Mouse (Mus musculus) midbrain, embryonic 16.5 days (tissue): Measurements from ENCODE around the gene Canx. TPM values are rescaled to one million over a fixed set of nuclear protein-coding genes. Genes with fewer than 3 reads are reported as not detected.
"Not testable (repeated sequence)": the region's sequence is repeated elsewhere in the genome, so short reads cannot be mapped to it uniquely, and the experiment has no call there.

Experiments used
- ATAC-seq: fragments of 200-750 bp; cut with Nextera tagmentation; 2 replicates; pipeline ENCODE4 v1.8.0; 2017; ENCODE audit warnings: moderate TSS enrichment
- H3K27ac ChIP-seq: fragments of 300-500 bp; sonication (generic); 2 replicates; pipeline ENCODE4 v1.5.1; 2014; ENCODE audit warnings: mild to moderate bottlenecking, low read length, mixed read lengths
- H3K27me3 ChIP-seq: fragments of 300-500 bp; sonication (generic); 2 replicates; pipeline ENCODE4 v1.6.1; 2014; ENCODE audit warnings: low read depth, low read length, mixed read lengths; ENCODE audit not compliant: control insufficient read depth, insufficient read depth
- H3K36me3 ChIP-seq: fragments of 300-500 bp; sonication (generic); 2 replicates; pipeline ENCODE4 v1.6.1; 2014; ENCODE audit warnings: mild to moderate bottlenecking, low read length, moderate library complexity, mixed read lengths; ENCODE audit not compliant: control insufficient read depth, insufficient read depth
- H3K4me1 ChIP-seq: fragments of 300-500 bp; sonication (generic); 2 replicates; pipeline ENCODE4 v1.6.1; 2014; ENCODE audit warnings: mild to moderate bottlenecking, low read length, mixed read lengths; ENCODE audit not compliant: control insufficient read depth, insufficient read depth
- H3K4me2 ChIP-seq: fragments of 300-500 bp; sonication (generic); 2 replicates; pipeline ENCODE4 v1.6.1; 2014; ENCODE audit warnings: mild to moderate bottlenecking, low read length, mixed read lengths
- H3K4me3 ChIP-seq: fragments of 300-500 bp; sonication (generic); 2 replicates; pipeline ENCODE4 v1.5.1; 2014; ENCODE audit warnings: low read depth, mild to moderate bottlenecking, low read length, moderate library complexity, mixed read lengths
- H3K9ac ChIP-seq: fragments of 300-500 bp; sonication (generic); 2 replicates; pipeline ENCODE4 v1.6.1; 2014; ENCODE audit warnings: low read depth, low read length, mixed read lengths
- H3K9me3 ChIP-seq: fragments of 300-500 bp; sonication (generic); replicated peaks from 2 replicates; pipeline ENCODE4 v1.6.1; 2014; ENCODE audit warnings: mild to moderate bottlenecking, low read length, mixed read lengths; ENCODE audit not compliant: control insufficient read depth, poor library complexity, severe bottlenecking
- WGBS: fragments of 180-500 bp; shearing (Covaris S2); extraction: QIAGEN DNeasy Blood & Tissue Kit; methylation state at CpG from one replicate; pipeline ENCODE4 v1.1.7; 2014; 5-methylcytosine and 5-hydroxymethylcytosine counted together
- polyA plus RNA-seq: library from polyadenylated mRNA; unstranded; fragments of >200 nt; fragmentation: Nextera tagmentation; extraction: Ambion mirVana; gene quantifications from 2 replicates; pipeline ENCODE4 v1.2.1, GENCODE M21; 2015

Gene Canx
- polyA plus RNA-seq, 1 experiment from 2014 or later = 294 TPM

GRCm38 (mm10) chr11:50324751-50325471, 562 bp downstream of the Canx start:
- peak; percentile 78 for ATAC-seq
- Histone ChIP-seq H3K4me1 (peaks cover 30% of the 10 kb centered on the region), H3K36me3 (no peaks in the 10 kb centered on the region), H3K9ac (peak overlapping the region; percentile 96), H3K27me3 (no peaks in the 10 kb centered on the region), H3K4me3 (peak overlapping the region; percentile 92), H3K9me3 (no peaks in the 10 kb centered on the region), H3K27ac (peak overlapping the region; percentile 87), H3K4me2 (peak overlapping the region; percentile 80)
- WGBS = 1% methylated on average over 33 of the region's 34 CpGs

DNA sequence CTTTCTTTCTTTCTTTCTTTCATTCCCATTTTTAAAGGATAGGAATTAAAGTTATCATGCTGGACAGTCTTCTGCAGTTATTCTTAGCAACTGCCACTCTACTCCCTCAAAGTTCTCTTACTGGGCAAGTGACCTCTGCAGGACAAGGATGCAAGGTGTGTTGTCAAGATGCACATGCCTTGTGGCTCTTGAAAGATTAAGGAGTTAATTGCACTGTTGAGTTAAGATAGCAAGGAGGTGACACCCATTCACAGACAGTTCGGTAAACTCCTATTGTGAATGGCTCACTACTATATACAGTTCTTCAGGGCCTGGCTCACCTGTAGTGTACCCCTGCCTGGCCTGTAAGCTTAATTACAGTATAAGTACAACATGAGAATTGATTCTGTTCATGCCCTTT, 1.6 kb downstream of the Canx start:
- H3K4me3 ChIP-seq = peak overlapping the region; percentile 92
- 0 out of 2 replicates have a peak, but pooled peaks cover 2% of the 10 kb centered on the region for H3K36me3 ChIP-seq
- H3K4me1 ChIP-seq = peaks cover 30% of the 10 kb centered on the region
- H3K4me2 ChIP-seq = peak overlapping the region; percentile 80
- H3K9me3 ChIP-seq = no peaks in the 10 kb centered on the region
- peak overlapping the region; percentile 96; the same call in 1 of the 2 replicates for H3K9ac ChIP-seq
- no peaks in the 10 kb centered on the region for H3K27me3 ChIP-seq
- ATAC-seq = no peak
- H3K27ac ChIP-seq = no peak overlapping the region
- 26% methylated on average over 1 of the region's 1 CpGs for WGBS

GRCm38 (mm10) chr11:50322345-50322744, 3.1 kb downstream of the Canx start:
- ATAC-seq = no peak
- no peak overlapping the region for H3K4me2 ChIP-seq
- no peaks in the 10 kb centered on the region for H3K9me3 ChIP-seq
- no peaks in the 10 kb centered on the region for H3K27me3 ChIP-seq
- 0 out of 2 replicates have a peak, but pooled peaks cover 2% of the 10 kb centered on the region for H3K36me3 ChIP-seq
- no peak overlapping the region for H3K9ac ChIP-seq
- H3K4me1 ChIP-seq = peaks cover 30% of the 10 kb centered on the region
- no peak overlapping the region for H3K27ac ChIP-seq
- no peak overlapping the region for H3K4me3 ChIP-seq

DNA sequence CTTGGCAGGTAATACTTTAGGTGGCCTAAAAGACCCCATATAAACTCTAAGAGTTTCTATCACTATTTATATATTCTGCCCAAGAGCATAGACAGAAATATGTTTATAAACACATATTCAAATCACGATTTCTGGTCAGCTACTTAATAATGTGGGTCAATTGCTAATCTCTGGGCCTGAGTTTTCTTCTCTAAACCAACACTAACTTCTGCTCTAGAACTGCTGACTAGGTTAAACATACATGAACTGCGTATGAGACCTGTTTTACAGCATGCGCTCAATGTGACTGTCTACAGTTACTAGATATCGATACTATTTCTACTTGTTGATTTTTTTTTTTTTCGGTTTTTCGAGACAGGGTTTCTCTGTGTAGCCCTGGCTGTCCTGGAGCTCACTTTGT, 4.2 kb downstream of the Canx start:
- H3K27me3 ChIP-seq = no peaks in the 10 kb centered on the region
- H3K4me1 ChIP-seq = peaks cover 25% of the 10 kb centered on the region
- no peak overlapping the region for H3K4me3 ChIP-seq
- no peak overlapping the region for H3K27ac ChIP-seq
- 93% methylated on average over 6 of the region's 6 CpGs for WGBS
- 0 out of 2 replicates have a peak, but pooled peaks cover 2% of the 10 kb centered on the region for H3K36me3 ChIP-seq
- H3K9me3 ChIP-seq = no peaks in the 10 kb centered on the region
- ATAC-seq = no peak
- H3K9ac ChIP-seq = no peak overlapping the region
- no peak overlapping the region for H3K4me2 ChIP-seq

DNA sequence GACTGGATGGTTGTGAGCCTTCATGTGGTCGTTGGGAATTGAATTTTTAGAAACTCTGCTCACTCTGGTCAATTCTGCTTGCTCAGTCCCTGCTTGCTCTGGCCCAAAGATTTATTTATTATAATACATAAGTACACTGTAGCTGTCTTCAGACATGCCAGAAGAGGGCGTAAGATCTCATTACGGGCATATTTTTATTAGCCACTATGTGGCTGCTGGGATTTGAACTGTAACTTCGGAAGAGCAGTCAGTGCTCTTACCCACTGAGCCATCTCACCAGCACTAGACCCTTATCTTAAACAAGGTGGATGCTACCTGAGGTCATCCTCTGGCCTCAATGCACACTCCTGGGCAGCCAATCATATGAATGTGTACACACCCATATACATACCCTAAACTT, 6.1 kb downstream of the Canx start:
- not testable (repeated sequence) for H3K36me3 ChIP-seq, H3K4me2 ChIP-seq, ATAC-seq, H3K27me3 ChIP-seq, H3K27ac ChIP-seq, H3K9me3 ChIP-seq, H3K4me3 ChIP-seq, H3K9ac ChIP-seq
- peaks cover 22% of the 10 kb centered on the region for H3K4me1 ChIP-seq
- WGBS = 90% methylated on average over 4 of the region's 4 CpGs

DNA sequence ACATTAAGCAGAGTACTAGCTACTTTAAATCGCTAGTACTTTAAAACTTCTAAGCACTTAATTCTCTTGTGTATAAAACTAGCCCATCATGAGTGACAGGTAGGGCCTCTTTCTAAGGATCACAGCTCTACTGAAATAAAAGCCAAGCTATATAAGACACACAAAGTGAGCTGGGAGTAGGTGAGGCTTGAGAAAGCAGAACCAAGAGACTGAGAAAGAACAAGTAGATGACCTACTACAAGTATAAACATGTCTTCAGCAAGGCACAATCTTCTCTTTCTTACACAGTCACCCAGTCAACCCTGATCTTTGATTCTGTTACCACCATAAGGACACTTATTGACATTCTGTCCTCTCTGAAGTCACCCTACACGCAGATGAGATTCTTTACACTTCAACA, 12.7 kb downstream of the Canx start:
- no peaks in the 10 kb centered on the region for H3K9me3 ChIP-seq
- no peaks in the 10 kb centered on the region for H3K4me1 ChIP-seq
- H3K36me3 ChIP-seq = peaks cover 9% of the 10 kb centered on the region; the same call in 1 of the 2 replicates
- H3K4me2 ChIP-seq = no peak overlapping the region
- H3K27me3 ChIP-seq = no peaks in the 10 kb centered on the region
- no peak overlapping the region for H3K27ac ChIP-seq
- 89% methylated on average over 2 of the region's 2 CpGs for WGBS
- no peak for ATAC-seq
- no peak overlapping the region for H3K9ac ChIP-seq
- H3K4me3 ChIP-seq = no peak overlapping the region

GRCm38 (mm10) chr11:50303406-50303805, 22.1 kb downstream of the Canx start:
- peaks cover 43% of the 10 kb centered on the region for H3K36me3 ChIP-seq
- H3K9me3 ChIP-seq = no peaks in the 10 kb centered on the region
- no peak for ATAC-seq
- H3K4me2 ChIP-seq = no peak overlapping the region
- H3K27ac ChIP-seq = no peak overlapping the region
- H3K4me1 ChIP-seq = no peaks in the 10 kb centered on the region
- H3K9ac ChIP-seq = no peak overlapping the region
- 99% methylated on average over 2 of the region's 2 CpGs for WGBS
- H3K27me3 ChIP-seq = no peaks in the 10 kb centered on the region
- no peak overlapping the region for H3K4me3 ChIP-seq

DNA sequence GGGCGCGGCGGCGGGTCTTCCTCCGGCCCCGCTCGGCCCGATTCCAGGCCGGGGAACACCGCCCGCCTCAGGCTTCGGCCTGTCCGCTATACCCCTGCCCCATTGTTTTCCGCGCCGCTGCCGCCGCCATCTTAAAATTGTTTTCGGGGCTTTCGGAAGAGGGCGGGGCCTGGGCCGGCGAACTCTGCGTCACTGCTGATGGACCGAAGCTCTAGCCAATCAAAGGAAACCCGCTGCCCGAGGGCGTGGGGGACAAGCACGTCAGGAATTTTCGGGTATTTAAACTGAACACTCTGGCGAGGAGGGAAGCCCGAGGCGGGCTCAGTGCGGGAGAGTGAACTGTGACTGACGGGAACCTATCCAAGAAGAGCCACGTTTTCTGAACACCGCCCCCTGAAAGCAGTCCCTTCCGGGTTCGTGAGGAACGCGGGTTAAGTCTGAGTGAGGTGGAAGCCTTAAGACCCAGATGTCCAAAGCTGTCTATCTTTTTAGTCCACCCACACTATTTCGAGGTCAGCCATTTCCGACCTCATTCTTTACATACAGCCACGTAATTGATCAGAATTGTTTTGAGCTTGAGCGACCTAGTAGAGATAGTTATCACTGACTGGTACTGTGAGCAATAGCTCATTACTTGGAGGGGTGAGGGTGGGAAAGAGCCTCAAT, 33.1 kb downstream of the Canx start, which contains the start of gene Maml1:
Gene Maml1 (minus strand): TSS at position 122 of the 666 bp plus-strand sequence.
- Histone ChIP-seq H3K36me3 (peaks cover 14% of the 10 kb centered on the region), H3K27me3 (no peaks in the 10 kb centered on the region), H3K27ac (peak within 1 kb of the TSS; percentile 98), H3K4me3 (peak within 1 kb of the TSS; percentile 99), H3K4me2 (peak within 1 kb of the TSS; percentile 62), H3K9ac (peak within 1 kb of the TSS; percentile 98), H3K4me1 (peaks cover 28% of the 10 kb centered on the region), H3K9me3 (no peaks in the 10 kb centered on the region)
- under 1% methylated on average over 45 of the region's 45 CpGs for WGBS
- ATAC-seq = peak; percentile 98
